Mouse (Mus musculus) lung, embryonic 14.5 days (tissue): Measurements from ENCODE around the gene Tob2. TPM values are rescaled to one million over a fixed set of nuclear protein-coding genes. Genes with fewer than 3 reads are reported as not detected.

Experiments
- ATAC-seq: fragments of 200-750 bp; cut with Nextera tagmentation; 2 replicates; pipeline ENCODE4 v1.8.0; 2017; ENCODE audit warnings: mild to moderate bottlenecking, moderate TSS enrichment, moderate library complexity; ENCODE audit not compliant: insufficient read depth
- DNase-seq: peaks from one replicate; pipeline ENCODE4 v3.0.0-alpha.2; 2015
- H3K27ac ChIP-seq: fragments of 300-500 bp; sonication (generic); 2 replicates; pipeline ENCODE4 v1.5.1; 2014; ENCODE audit warnings: low read depth, mild to moderate bottlenecking, moderate library complexity
- H3K27me3 ChIP-seq: fragments of 300-500 bp; sonication (generic); 2 replicates; pipeline ENCODE4 v1.6.1; 2014; ENCODE audit warnings: low read length, control low read depth; ENCODE audit not compliant: insufficient read depth
- H3K36me3 ChIP-seq: fragments of 300-500 bp; sonication (generic); 2 replicates; pipeline ENCODE4 v1.6.1; 2014; ENCODE audit warnings: control low read depth; ENCODE audit not compliant: insufficient read depth
- H3K4me1 ChIP-seq: fragments of 300-500 bp; sonication (generic); 2 replicates; pipeline ENCODE4 v1.6.1; 2014; ENCODE audit warnings: antibody characterized with exemption, control low read depth; ENCODE audit not compliant: insufficient read depth
- H3K4me2 ChIP-seq: fragments of 300-500 bp; sonication (generic); 2 replicates; pipeline ENCODE4 v1.6.1; 2014; ENCODE audit warnings: mild to moderate bottlenecking
- H3K4me3 ChIP-seq: fragments of 300-500 bp; sonication (generic); 2 replicates; pipeline ENCODE4 v1.5.1; 2014; ENCODE audit warnings: low read depth, low read length
- H3K9ac ChIP-seq: fragments of 300-500 bp; sonication (generic); 2 replicates; pipeline ENCODE4 v1.6.1; 2014
- H3K9me3 ChIP-seq: fragments of 300-500 bp; sonication (generic); 2 replicates; pipeline ENCODE4 v1.6.1; 2016; ENCODE audit warnings: low read depth, low read length, control low read depth
- CTCF ChIP-seq: IDR thresholded peaks from 2 replicates; pipeline ENCODE4 v1.5.1; 2016; ENCODE audit warnings: antibody characterized with exemption, low read depth
- WGBS: fragments of 180-500 bp; shearing (Covaris S2); extraction: QIAGEN DNeasy Blood & Tissue Kit; methylation state at CpG from one replicate; pipeline ENCODE4 v1.1.7; 2014; 5-methylcytosine and 5-hydroxymethylcytosine counted together
- polyA plus RNA-seq: library from polyadenylated mRNA; unstranded; fragments of >200 nt; fragmentation: Nextera tagmentation; extraction: Ambion mirVana; gene quantifications from 2 replicates; pipeline ENCODE4 v1.2.1, GENCODE M21; 2014

Tob2 gene
- polyA plus RNA-seq, 1 experiment from 2014 or later: 24.2 TPM

DNA sequence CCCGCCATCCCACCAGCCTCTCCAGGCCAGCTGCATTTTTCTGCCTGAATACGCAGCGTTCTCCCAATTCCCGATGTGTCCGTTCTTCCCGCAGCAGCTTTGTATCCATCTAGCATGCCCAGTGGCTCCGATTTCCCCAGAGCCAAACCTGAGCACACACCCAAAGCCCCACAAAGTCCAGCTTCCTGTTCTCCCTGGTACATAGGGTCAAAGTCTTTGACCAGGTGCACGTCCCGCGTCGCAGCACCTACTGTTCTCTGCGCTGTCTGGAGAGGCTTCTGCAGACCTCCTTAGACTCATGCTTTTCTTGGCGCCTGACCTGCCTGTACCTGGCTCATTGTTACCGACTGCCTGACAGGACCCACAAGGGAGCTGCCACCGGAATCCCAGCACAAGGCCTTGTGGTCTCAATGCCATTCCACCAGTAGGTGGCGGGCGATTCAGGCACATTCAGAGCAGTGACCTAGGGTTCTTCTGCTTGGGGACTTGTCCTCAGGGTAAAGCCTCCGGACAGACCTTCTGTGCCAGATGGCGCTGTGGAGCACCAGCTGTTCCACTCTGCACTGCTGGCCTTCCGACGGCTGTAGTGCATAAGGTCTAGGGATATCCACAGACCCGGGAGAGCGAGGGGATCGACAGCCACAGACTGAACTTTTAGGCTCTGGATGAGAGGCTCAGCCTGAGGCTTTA lies 27.3 kb downstream of the Tob2 start:
- TF ChIP-seq CTCF: peak; percentile 99
- Histone ChIP-seq H3K36me3 (peaks cover 17% of the 10 kb centered on the region), H3K27me3 (no peaks in the 10 kb centered on the region), H3K4me3 (no peak overlapping the region), H3K27ac (no peak overlapping the region), H3K4me2 (peak overlapping the region; percentile 29; the same call in 1 of the 2 replicates), H3K9me3 (no peaks in the 10 kb centered on the region), H3K9ac (no peak overlapping the region; the same call in 1 of the 2 replicates), H3K4me1 (no peaks in the 10 kb centered on the region)
- DNase-seq (peak; percentile 97), ATAC-seq (peak; percentile 91)
- WGBS: 13% methylated on average over 24 of the region's 24 CpGs

DNA sequence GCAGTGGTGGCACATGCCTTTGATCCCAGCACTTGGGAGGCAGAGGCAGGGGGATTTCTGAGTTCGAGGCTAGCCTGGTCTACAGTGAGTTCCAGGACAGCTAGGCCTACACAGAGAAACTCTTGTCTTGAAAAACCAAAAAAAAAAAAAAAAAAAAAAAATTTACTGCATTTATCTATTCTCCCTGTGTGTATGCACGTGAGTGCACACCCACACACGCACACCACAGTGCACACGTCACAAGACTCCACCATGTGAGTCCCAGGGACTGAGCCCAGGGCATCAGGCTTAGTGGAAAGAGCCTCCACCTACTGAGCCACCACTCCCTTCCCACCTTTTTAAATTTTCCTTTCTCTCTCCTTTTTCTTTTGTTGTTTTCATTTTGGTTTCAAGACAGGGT lies 28.1 kb downstream of the Tob2 start:
- H3K27me3 ChIP-seq: no peaks in the 10 kb centered on the region
- 88% methylated on average over 4 of the region's 4 CpGs for WGBS
- no peak overlapping the region for H3K9ac ChIP-seq
- H3K36me3 ChIP-seq: peaks cover 23% of the 10 kb centered on the region
- ATAC-seq (no peak), DNase-seq (no peak)
- H3K27ac ChIP-seq: no peak overlapping the region
- no peak overlapping the region for H3K4me3 ChIP-seq
- no peak for TF ChIP-seq CTCF
- no peak overlapping the region for H3K4me2 ChIP-seq
- H3K9me3 ChIP-seq: no peaks in the 10 kb centered on the region
- H3K4me1 ChIP-seq: no peaks in the 10 kb centered on the region

DNA sequence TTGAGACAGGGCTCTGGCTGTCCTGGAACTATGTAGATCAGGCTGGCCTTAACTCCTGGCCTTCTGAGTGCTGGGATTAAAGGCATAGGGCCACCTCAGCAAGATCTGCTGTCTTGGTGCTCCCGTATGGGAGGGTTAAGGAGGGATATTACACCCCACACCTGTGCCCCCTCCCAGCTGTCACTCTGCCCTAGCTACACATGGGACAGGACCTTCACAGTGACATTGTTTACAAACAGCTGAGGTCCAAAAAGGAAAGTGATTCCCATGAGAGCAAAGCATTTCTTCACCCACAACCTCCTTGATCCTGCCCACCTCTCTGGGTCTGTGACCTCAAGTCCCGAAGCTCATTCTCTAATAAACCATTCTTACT lies 29.4 kb downstream of the Tob2 start:
- H3K27me3 ChIP-seq: no peaks in the 10 kb centered on the region
- no peak overlapping the region for H3K4me2 ChIP-seq
- no peak for ATAC-seq
- no peaks in the 10 kb centered on the region for H3K4me1 ChIP-seq
- H3K36me3 ChIP-seq: peaks cover 36% of the 10 kb centered on the region
- H3K9ac ChIP-seq: no peak overlapping the region
- no peak overlapping the region for H3K27ac ChIP-seq
- H3K4me3 ChIP-seq: no peak overlapping the region
- DNase-seq: no peak
- 50% methylated on average over 2 of the region's 2 CpGs for WGBS
- TF ChIP-seq CTCF: no peak
- no peaks in the 10 kb centered on the region for H3K9me3 ChIP-seq

DNA sequence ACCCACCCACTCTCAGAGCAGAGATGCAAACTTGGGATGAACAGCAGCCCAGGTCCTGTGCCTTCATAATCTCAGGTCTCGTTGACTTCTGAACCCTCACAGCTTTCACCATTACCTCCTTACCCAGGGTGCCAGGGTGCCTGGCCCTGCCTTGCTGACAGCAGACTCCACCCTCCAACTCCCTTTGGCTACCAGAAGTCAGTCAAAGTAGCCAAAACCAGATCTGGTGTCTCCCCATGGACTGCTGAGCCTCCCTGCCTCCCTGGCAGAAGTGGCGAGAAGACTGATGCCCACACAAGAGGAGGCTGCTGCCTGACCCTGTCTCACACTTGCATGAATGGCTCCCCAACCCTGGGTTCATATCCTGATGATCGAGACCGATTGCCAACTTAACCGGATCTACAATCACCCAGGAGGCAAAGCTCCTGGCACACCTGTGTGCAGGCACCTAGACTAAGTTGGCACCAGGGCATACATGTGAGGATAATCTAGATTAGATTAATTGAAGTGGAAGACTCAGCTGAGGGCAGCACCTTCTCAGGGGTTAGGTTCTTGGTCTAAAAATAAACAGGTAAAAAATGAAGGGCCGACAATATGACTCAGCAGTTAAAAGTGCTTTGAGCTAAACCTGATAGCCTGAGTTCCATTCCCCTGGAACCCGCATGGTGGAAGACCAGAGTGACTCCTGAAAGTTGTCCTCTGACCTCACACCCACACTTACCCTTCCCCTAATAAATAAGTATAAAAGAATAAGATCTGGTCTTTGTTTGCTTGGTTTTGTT lies 30.0 kb downstream of the Tob2 start:
- Histone ChIP-seq H3K4me2 (no peak overlapping the region), H3K27me3 (no peaks in the 10 kb centered on the region), H3K36me3 (peaks cover 42% of the 10 kb centered on the region), H3K27ac (no peak overlapping the region), H3K4me3 (no peak overlapping the region), H3K9ac (no peak overlapping the region), H3K4me1 (no peaks in the 10 kb centered on the region), H3K9me3 (no peaks in the 10 kb centered on the region)
- WGBS: 81% methylated on average over 7 of the region's 7 CpGs
- DNase-seq (no peak), ATAC-seq (no peak)
- no peak for TF ChIP-seq CTCF

DNA sequence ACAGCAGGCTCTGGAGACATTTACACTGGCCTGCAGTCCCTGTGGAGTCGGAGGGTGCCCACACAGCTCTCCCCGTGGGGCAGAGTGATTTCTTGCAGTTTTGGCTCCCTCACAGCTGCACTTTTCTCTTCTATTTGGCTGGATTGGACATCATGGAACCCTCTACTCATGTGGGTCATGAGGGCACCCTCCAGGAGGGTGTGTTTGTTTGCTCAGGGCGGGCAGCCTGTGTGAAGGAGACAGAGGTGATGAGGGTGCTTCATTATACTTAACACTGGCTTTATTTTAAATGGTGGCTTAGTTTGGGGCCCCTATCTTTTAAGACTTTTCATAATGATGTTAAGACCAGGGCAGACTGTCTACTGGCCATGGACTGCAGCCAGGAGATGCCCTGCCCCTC lies 33.8 kb downstream of the Tob2 start:
- DNase-seq: no peak
- no peak for ATAC-seq
- no peaks in the 10 kb centered on the region for H3K9me3 ChIP-seq
- WGBS: 70% methylated on average over 3 of the region's 3 CpGs
- H3K4me1 ChIP-seq: no peaks in the 10 kb centered on the region
- no peak overlapping the region for H3K9ac ChIP-seq
- H3K4me2 ChIP-seq: no peak overlapping the region
- peaks cover 70% of the 10 kb centered on the region for H3K36me3 ChIP-seq
- TF ChIP-seq CTCF: no peak
- H3K27me3 ChIP-seq: no peaks in the 10 kb centered on the region
- no peak overlapping the region for H3K4me3 ChIP-seq
- no peak overlapping the region for H3K27ac ChIP-seq

DNA sequence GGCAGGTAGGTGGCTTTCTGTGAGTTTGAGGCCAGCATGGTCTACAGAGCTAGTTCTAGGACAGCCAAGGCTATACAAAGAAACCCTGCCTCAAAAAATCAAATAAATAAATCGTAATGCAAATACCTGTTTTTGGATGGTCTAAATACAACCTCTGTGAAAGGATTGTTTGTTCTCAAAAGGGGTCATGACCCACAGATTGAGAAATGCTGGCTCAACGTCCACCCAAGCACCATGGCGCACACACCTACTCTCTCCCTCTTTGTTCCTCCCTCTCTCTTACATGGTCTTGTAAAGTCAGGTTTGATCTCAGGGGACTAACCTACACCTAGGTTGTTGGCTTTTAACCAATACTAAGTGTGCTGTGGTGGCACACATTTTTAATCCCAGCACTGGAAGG lies 36.0 kb downstream of the Tob2 start:
- no peak for TF ChIP-seq CTCF
- DNase-seq: no peak
- Histone ChIP-seq H3K27ac (no peak overlapping the region), H3K36me3 (peaks cover 76% of the 10 kb centered on the region), H3K4me2 (no peak overlapping the region), H3K4me3 (no peak overlapping the region), H3K9ac (no peak overlapping the region), H3K27me3 (no peaks in the 10 kb centered on the region), H3K9me3 (no peaks in the 10 kb centered on the region), H3K4me1 (no peaks in the 10 kb centered on the region)
- no peak for ATAC-seq
- WGBS: 70% methylated on average over 3 of the region's 3 CpGs

DNA sequence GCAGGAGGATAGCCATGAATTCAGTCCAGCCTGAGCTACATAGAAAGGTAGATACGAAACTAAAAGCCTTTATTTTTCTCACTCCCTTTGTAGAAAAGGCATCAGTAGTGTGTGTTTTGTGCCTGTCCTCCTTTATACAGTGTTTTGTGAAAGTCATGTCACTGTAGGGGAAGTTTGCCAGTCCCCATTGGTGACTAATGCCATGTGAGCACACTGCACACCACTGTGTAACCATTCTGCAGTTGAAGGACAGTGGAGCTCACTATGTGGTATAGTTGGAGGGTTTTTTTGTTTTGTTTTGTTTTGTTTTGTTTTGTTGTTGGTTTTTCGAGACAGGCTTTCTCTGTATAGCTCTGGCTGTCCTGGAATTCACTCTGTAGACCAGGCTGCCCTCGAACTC lies 40.2 kb downstream of the Tob2 start:
- Histone ChIP-seq H3K9me3 (no peaks in the 10 kb centered on the region), H3K4me1 (no peaks in the 10 kb centered on the region), H3K4me2 (no peak overlapping the region), H3K9ac (no peak overlapping the region), H3K4me3 (no peak overlapping the region), H3K36me3 (peaks cover 68% of the 10 kb centered on the region), H3K27me3 (no peaks in the 10 kb centered on the region), H3K27ac (no peak overlapping the region)
- DNase-seq (no peak), ATAC-seq (no peak)
- TF ChIP-seq CTCF: no peak
- 83% methylated on average over 3 of the region's 3 CpGs for WGBS
